In the genomic region with DNA sequence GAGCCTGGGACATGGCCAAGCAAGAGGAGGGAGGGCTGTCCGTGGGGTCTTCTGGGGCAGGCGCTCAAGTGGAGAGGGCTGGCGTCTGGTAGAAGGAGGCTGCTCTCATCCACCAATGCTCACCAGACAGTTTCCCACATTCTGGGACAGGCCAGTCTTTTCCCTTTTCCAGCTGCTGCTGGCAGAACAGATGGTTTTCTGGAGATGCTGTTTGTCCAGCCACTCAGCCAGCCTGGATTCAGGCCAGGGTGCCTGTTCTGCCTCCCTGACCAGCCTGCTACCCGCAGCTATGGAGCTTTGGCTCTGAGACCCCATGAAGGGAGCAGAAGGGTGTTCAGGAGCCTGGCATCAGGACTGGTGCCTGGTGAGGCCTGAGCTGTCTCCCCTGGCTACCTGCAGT, we compare ENCODE assay signal across 13 mouse cellular contexts. TPM values are rescaled to one million over a fixed set of nuclear protein-coding genes. Genes with fewer than 3 reads are reported as not detected.
DNase-seq lines count a peak whose midpoint lies in the region; ATAC-seq lines count a peak whose summit lies in the region.
"Had no signal": no experiment of that assay in that cellular context is flagged by ENCODE, and none has a peak within 500 bp of the region (broad histone marks: within the 10 kb centered on the region; RNA-seq: fewer than 3 reads in every experiment).

No protein-coding gene starts in this region.

- no peaks in the 10 kb centered on the region for H3K9me3 ChIP-seq in neural tube, embryonic 11.5 days (ENCODE audit: control insufficient read depth, low read length)
- H3K9me3 ChIP-seq in hindbrain, embryonic 11.5 days (ENCODE audit: control insufficient read depth, low read length), result no peaks in the 10 kb centered on the region
- H3K9me3 ChIP-seq in midbrain, embryonic 13.5 days, result no peaks in the 10 kb centered on the region
- no peaks in the 10 kb centered on the region for H3K9me3 ChIP-seq in heart, embryonic 11.5 days (replicated peaks; ENCODE audit: control insufficient read depth, low read length)
- H3K9me3 ChIP-seq: limb, embryonic 15.5 days had no signal

- WGBS in neural tube, embryonic 11.5 days, result 45% methylated on average over 4 of the region's 4 CpGs
- WGBS in hindbrain, embryonic 11.5 days, result 60% methylated on average over 4 of the region's 4 CpGs
- 63% methylated on average over 4 of the region's 4 CpGs for WGBS in midbrain, embryonic 13.5 days
- 75% methylated on average over 4 of the region's 4 CpGs for WGBS in heart, embryonic 11.5 days (ENCODE audit: insufficient replicate concordance)

- no peak for ATAC-seq in neural tube, embryonic 11.5 days (ENCODE audit: insufficient read depth, low FRiP score, low TSS enrichment)
- ATAC-seq in hindbrain, embryonic 11.5 days (ENCODE audit: low FRiP score), result 0 out of 2 replicates have a peak, but pooled peaks have one; percentile 10
- no peak for ATAC-seq in midbrain, embryonic 13.5 days
- no peak for ATAC-seq in heart, embryonic 11.5 days (replicated peaks; ENCODE audit: insufficient number of reproducible peaks, low FRiP score, low TSS enrichment)
- ATAC-seq: CD4-positive, CD25-positive, alpha-beta regulatory T cell, adult 4 months had no signal

- no peaks in the 10 kb centered on the region for H3K27me3 ChIP-seq in neural tube, embryonic 11.5 days (ENCODE audit: control insufficient read depth, insufficient read depth, low read length)
- no peaks in the 10 kb centered on the region for H3K27me3 ChIP-seq in hindbrain, embryonic 11.5 days (ENCODE audit: control insufficient read depth, insufficient read depth, low read length)
- H3K27me3 ChIP-seq in midbrain, embryonic 13.5 days, result no peaks in the 10 kb centered on the region
- 0 out of 2 replicates have a peak, but pooled peaks cover 2% of the 10 kb centered on the region for H3K27me3 ChIP-seq in heart, embryonic 11.5 days (ENCODE audit: control insufficient read depth, insufficient read depth, low read length)

- H3K27ac ChIP-seq in neural tube, embryonic 11.5 days (ENCODE audit: low read depth, low read length), result peak overlapping the region; percentile 75
- H3K27ac ChIP-seq in hindbrain, embryonic 11.5 days (ENCODE audit: low read depth, low read length), result peak overlapping the region; percentile 93
- peak overlapping the region; percentile 82 for H3K27ac ChIP-seq in midbrain, embryonic 13.5 days
- H3K27ac ChIP-seq in heart, embryonic 11.5 days (ENCODE audit: low read depth, low read length), result no peak overlapping the region
- H3K27ac ChIP-seq: limb, embryonic 15.5 days had no signal

- peaks cover 44% of the 10 kb centered on the region for H3K4me1 ChIP-seq in neural tube, embryonic 11.5 days (ENCODE audit: control insufficient read depth, insufficient read depth, low read length)
- H3K4me1 ChIP-seq in hindbrain, embryonic 11.5 days (replicated peaks; ENCODE audit: control insufficient read depth, insufficient read depth, low read length), result peaks cover 23% of the 10 kb centered on the region
- H3K4me1 ChIP-seq in midbrain, embryonic 13.5 days (replicated peaks), result peaks cover 74% of the 10 kb centered on the region
- H3K4me1 ChIP-seq in heart, embryonic 11.5 days (ENCODE audit: control insufficient read depth, insufficient read depth, low read length), result no peaks in the 10 kb centered on the region
- H3K4me1 ChIP-seq: limb, embryonic 15.5 days had no signal

- no peak overlapping the region for H3K4me3 ChIP-seq in neural tube, embryonic 11.5 days (ENCODE audit: low read depth, low read length)
- H3K4me3 ChIP-seq in hindbrain, embryonic 11.5 days (ENCODE audit: low read depth, low read length), result no peak overlapping the region
- H3K4me3 ChIP-seq in midbrain, embryonic 13.5 days (replicated peaks), result no peak overlapping the region
- no peak overlapping the region for H3K4me3 ChIP-seq in heart, embryonic 11.5 days (ENCODE audit: low read depth, low read length)
- H3K4me3 ChIP-seq: limb, embryonic 15.5 days had no signal

- DNase-seq in neural tube, embryonic 11.5 days (ENCODE audit: low spot score), result no peak
- DNase-seq in neural tube, embryonic 10.5 days (ENCODE audit: extremely low spot score, low spot score), result no peak
- no peak for DNase-seq in hindbrain, embryonic 11.5 days (ENCODE audit: low spot score)
- no peak for DNase-seq in layer of hippocampus, postnatal 36 days
- no peak for DNase-seq in heart, adult 18-20 months
- DNase-seq: cerebellum, adult 11-12 months; kidney, adult 11 months; kidney, postnatal 36 days; lung, adult 18-20 months had no signal

- no peaks in the 10 kb centered on the region for H3K36me3 ChIP-seq in neural tube, embryonic 11.5 days (ENCODE audit: control insufficient read depth, insufficient read depth, low read length)
- H3K36me3 ChIP-seq in hindbrain, embryonic 11.5 days (ENCODE audit: control insufficient read depth, insufficient read depth, low read length), result no peaks in the 10 kb centered on the region
- H3K36me3 ChIP-seq in midbrain, embryonic 13.5 days, result no peaks in the 10 kb centered on the region
- H3K36me3 ChIP-seq in heart, embryonic 11.5 days (ENCODE audit: control insufficient read depth, insufficient read depth, low read length), result no peaks in the 10 kb centered on the region
- H3K36me3 ChIP-seq: limb, embryonic 15.5 days had no signal

- no peak overlapping the region for H3K9ac ChIP-seq in neural tube, embryonic 11.5 days (ENCODE audit: low read length)
- no peak overlapping the region for H3K9ac ChIP-seq in hindbrain, embryonic 11.5 days (ENCODE audit: low read depth, low read length)
- no peak overlapping the region; the same call in 1 of the 2 replicates for H3K9ac ChIP-seq in midbrain, embryonic 13.5 days (replicated peaks)
- H3K9ac ChIP-seq in heart, embryonic 11.5 days (ENCODE audit: low read depth, low read length), result no peak overlapping the region
- H3K9ac ChIP-seq: limb, embryonic 15.5 days had no signal

- no peak overlapping the region for H3K4me2 ChIP-seq in neural tube, embryonic 11.5 days (ENCODE audit: low read depth)
- no peak overlapping the region for H3K4me2 ChIP-seq in hindbrain, embryonic 11.5 days (replicated peaks; ENCODE audit: low read depth, low read length)
- H3K4me2 ChIP-seq in midbrain, embryonic 13.5 days (replicated peaks), result no peak overlapping the region; the same call in 1 of the 2 replicates
- H3K4me2 ChIP-seq in heart, embryonic 11.5 days, result no peak overlapping the region
- H3K4me2 ChIP-seq: limb, embryonic 15.5 days had no signal

RNA-seq across cellular contexts. Expression of a gene that starts 10.6 kb away (rescaled TPM):
- 33.5 and 42.7 TPM in 2 replicates for polyA plus RNA-seq in neural tube, embryonic 11.5 days (2014; fragmentation: Nextera tagmentation; extraction: Ambion mirVana)
- polyA plus RNA-seq in hindbrain, embryonic 11.5 days (2014; fragmentation: Nextera tagmentation; extraction: Ambion mirVana), result 13.4 and 16.4 TPM in 2 replicates
- 15.3 and 28.0 TPM in 2 replicates for polyA plus RNA-seq in midbrain, embryonic 13.5 days (2015; fragmentation: Nextera tagmentation; extraction: Ambion mirVana)
- 0.27 and 0.35 TPM in 2 replicates for polyA plus RNA-seq in heart, embryonic 11.5 days (2014; fragmentation: Nextera tagmentation; extraction: Ambion mirVana)
- total RNA-seq in layer of hippocampus, postnatal 36 days (2021), result 10 to 100 TPM; 25.0 to 29.2 TPM
- 1 to 10 TPM; 5.2 to 7.0 TPM for total RNA-seq in heart, adult 18-20 months (2021)

Comparison
In these comparisons a context has a peak if more than half of its experiments do, and no peak if none do; other contexts are left out.
1. RNA of a gene that starts 10.6 kb away (polyA plus RNA-seq): 33.5 to 42.7 TPM in neural tube, embryonic 11.5 days, 15.3 to 28.0 TPM in midbrain, embryonic 13.5 days and 13.4 to 16.4 TPM in hindbrain, embryonic 11.5 days; 0.27 to 0.35 TPM in heart, embryonic 11.5 days; every median in the first group is over 10 times any median in the second.